Mouse (Mus musculus) lung, adult 2 months (tissue): ENCODE results near the gene Bsg.

Experiments used
- CTCF ChIP-seq: fragments of 200-500 bp; IDR thresholded peaks from 2 replicates; pipeline ENCODE4 v1.5.1; 2011; ENCODE audit warnings: mild to moderate bottlenecking, low read length, control low read depth; ENCODE audit not compliant: insufficient read depth
- POLR2A ChIP-seq: fragments of 200-500 bp; IDR thresholded peaks from 2 replicates; pipeline ENCODE4 v1.6.1; 2011; ENCODE audit warnings: low read depth, mild to moderate bottlenecking, control low read depth, low read length, borderline replicate concordance; ENCODE audit errors: extremely low read depth

- TF ChIP-seq POLR2A (no peak), CTCF (no peak)
These were observed 19.3 kb upstream of the Bsg start for GRCm38 (mm10) chr10:79684770-79685600.
